Mouse (Mus musculus) frontal cortex, postnatal 36 days (tissue): ENCODE data around the gene Kif21b.

Source experiments
- DNase-seq, 2 experiments: peaks; one replicate each; pipeline ENCODE4 v3.0.0; 2022; ENCODE audit warnings: low spot score in 2 of 2

The Kif21b gene

GRCm38 (mm10) chr1:136159830-136160229 is 28.6 kb downstream of the Kif21b start:
- DNase-seq = no peak

DNA sequence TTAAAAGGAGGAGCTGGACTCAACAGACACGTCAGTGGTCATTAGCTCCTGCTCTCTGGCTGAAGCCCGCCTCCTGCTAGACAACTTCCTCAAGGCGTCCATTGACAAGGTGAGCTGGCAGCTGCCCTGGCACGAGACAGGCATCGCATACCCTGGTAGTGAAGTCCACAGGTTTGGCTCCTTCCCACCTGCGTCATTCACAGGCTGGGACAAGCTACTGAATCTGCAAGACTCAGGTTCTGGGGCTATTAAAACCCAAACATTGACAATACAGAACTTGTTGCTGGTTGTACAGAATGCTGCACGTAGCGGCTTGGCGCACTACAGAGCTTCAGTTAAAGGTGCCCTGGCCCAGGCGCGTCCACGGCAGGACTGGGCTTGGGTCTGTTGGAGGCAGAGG is 29.1 kb downstream of the Kif21b start:
- DNase-seq = no peak

DNA sequence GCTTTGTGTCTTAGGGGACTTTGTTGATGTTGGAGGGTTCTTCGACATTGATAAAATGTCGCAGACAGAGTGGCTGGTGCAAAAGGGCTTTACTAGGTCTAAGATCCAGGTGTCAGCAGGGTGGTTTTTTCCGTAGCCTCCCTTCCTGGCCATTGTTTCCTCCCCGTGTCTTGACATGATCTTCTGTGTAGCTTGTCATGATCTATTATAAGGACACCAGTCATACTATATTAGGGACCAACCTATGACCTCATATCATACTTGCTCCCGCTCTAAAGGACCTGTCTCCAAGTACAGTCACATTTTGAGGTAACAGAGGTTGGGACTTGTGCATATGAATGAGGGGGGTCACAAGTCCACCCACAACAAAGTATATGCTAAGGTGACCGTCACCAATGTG is 29.7 kb downstream of the Kif21b start:
- no peak for DNase-seq

- DNase-seq = no peak
These were observed 30.2 kb downstream of the Kif21b start for GRCm38 (mm10) chr1:136161333-136161921.

DNA sequence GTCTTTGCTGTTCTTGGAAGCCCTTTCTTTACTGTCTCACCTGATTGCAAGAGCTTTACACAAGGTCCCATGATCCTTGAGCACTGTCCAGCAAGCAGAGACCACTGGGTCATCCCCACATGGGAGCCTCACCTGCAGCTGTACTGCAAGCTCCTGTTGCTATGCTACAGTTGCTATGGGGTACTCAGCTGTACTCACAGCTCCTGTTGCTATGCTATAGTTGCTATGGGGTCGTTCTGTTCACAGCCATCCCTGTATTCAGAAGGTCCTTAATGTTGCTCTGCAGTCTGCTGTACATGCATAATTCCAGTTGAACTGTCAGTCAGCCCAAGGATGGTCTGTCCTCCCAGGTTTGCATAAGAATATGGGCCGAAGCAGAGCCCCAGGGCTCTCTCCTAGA is 34.2 kb downstream of the Kif21b start:
- DNase-seq = no peak

- peak; percentile 64 for DNase-seq
These were observed 36.5 kb downstream of the Kif21b start for GRCm38 (mm10) chr1:136167657-136168056.

DNA sequence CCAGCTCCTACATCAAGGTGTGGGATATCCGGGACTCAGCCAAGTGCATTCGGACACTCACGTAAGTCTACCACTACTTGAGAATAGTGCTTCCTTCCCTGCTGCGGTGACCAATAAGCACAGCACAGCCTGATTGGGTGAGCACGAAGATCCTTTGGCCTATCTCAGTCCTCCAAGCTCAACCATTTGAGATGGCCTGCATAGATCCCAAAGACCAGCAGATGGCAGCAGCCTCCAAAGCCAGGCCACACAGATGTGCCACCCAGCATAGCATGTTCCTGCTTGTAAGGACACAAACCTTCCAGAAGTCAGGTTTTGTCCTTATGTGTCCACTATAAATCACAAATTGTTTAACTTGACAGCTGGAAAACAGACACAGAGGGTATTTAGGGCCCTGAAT is 38.9 kb downstream of the Kif21b start:
- DNase-seq = peak; percentile 61 to 86

- DNase-seq = no peak
These were observed 41.5 kb downstream of the Kif21b start for GRCm38 (mm10) chr1:136172696-136173095.

GRCm38 (mm10) chr1:136174101-136174606 is 43.0 kb downstream of the Kif21b start:
- DNase-seq = no peak

GRCm38 (mm10) chr1:136175183-136175582 is 44.0 kb downstream of the Kif21b start:
- DNase-seq = no peak

DNA sequence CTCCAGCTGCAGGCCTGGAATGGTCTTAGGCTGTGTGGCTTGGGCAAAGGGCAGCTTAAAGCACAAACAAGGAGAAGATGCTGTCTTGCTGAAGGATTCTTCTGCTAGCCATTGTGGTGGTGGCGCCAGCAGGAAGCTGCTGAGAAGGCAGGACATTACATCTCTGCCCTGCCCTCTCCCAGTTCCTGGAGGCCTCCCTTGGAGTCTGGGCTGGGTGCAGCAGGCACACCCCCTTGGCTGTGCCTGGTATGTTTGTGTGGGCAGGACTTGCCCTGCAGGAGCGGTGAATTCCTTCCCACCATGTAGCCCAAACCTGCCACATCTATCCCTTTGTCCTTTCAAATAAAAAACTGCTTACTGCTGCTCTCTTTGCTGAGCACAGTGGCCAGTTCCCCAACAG is 45.9 kb downstream of the Kif21b start:
- no peak for DNase-seq

- DNase-seq = no peak
These were observed 47.6 kb downstream of the Kif21b start for GRCm38 (mm10) chr1:136178741-136179140.

DNA sequence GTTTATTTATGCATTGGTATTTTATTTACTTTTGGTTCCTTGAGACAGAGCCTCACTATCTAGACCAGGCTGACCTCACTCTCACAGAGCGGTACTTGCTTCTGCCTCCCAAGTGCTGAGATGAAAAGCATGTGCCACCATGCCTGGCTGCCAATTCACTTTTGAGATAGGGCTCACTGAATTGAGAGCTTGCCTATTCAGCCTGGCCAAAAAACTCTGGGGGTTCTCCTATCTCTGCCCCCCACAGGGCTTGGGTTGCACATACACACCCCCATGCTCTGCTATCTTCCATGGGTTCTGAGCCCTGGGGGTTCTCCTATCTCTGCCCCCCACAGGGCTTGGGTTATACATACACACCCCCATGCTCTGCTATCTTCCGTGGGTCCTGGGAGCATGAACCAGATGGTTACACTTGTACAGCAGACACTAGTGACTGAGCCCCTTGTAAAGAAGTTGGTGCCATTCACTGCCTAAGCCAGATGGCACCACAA is 48.4 kb downstream of the Kif21b start:
- no peak for DNase-seq

DNA sequence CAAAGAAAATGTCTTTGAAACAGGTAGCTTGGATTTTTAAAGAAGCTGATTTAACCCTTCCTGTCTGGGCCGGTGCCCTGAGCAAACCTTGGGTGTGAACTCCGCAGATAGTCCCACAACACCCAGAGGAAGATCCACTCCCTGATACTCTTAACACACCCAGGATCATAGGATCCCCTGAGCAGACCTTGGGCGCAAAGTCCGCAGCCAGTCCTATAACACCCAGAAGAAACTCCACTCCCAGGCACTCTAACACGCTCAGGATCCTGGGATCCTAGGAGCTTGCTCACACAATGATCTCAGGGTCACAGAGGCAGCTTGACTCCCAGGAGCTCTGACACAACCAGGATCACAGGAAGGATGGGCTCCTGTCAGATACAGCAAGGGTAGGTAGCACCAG is 58.8 kb downstream of the Kif21b start:
- DNase-seq = no peak

- DNase-seq = peak in 1 of 2 experiments; percentile 23
These were observed 81.6 kb downstream of the Kif21b start, which contains the start of gene Mroh3 for GRCm38 (mm10) chr1:136212803-136213202. TSS of gene Mroh3 (minus strand) at chr1:136212828.

GRCm38 (mm10) chr1:136214304-136214703 is 83.1 kb downstream of the Kif21b start:
- DNase-seq = no peak

DNA sequence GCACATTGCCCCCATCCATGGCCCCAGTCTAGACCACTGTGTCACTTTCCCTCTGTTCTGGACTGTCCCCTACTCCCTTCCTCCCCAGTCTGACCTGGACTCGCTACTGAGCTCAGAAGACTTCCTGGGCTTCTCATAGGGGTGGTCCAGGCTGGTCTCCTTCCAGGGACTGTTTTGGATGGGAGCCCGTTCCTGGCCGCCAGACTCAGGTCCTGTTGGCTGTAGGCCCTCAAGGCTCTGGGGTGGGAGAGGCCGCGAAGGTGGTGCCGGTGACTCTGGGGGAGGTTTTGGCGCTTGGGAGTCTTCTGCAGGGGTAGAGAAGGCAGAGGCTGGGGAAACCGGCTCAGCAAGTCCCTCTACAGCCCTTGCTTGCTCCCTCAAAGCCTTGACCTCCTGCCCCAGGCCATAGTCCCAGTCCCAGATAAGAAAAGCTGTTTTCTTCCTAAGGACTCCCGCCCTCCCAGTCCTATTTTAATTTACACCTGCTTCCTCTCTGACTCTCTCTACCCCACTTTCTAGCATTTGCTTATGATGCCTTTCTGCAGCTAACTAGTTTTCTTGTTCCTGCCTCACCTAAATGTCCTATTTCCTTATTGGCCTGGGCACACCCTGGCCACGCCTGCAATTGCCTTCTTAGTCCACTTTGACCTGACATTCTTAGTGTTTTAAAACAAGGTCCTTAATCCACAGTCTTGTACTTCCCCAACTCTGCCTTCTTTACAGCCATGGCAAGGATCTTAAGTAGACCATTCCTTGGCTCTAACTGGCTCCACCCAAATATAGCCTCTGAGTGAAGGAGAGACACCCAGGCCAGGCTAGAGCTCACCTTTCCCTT is 89.1 kb downstream of the Kif21b start:
- DNase-seq = no peak

GRCm38 (mm10) chr1:136222386-136222785 is 91.2 kb downstream of the Kif21b start:
- DNase-seq = no peak

GRCm38 (mm10) chr1:136223758-136224342 is 92.7 kb downstream of the Kif21b start:
- no peak for DNase-seq

DNA sequence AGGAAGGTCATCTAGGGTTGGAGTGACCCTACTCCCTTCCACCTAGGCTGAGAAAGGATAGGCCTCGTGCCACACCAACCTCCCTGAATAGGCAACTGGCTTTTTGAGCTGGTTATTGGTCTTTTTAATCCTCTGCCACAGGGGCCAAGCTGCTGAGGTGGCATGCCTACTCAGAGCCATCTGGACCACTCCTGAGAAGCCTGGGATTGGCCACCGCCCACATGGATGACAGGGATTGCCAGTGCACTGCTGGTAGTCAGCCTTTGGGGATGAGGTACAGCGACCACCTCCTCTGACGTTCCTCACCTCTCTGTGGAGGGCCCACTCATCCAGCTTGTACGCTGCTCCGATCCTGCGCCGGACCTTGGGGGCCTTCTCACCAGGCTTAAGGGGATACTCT is 94.7 kb downstream of the Kif21b start:
- DNase-seq = no peak

GRCm38 (mm10) chr1:136226626-136227025 is 95.4 kb downstream of the Kif21b start:
- DNase-seq = no peak
